Mouse (Mus musculus) heart, postnatal 10 days (tissue): ENCODE data around the gene 2810021J22Rik. TPM values are rescaled to one million over a fixed set of nuclear protein-coding genes. Genes with fewer than 3 reads are reported as not detected.

Source experiments
- DNase-seq, 2 experiments: peaks; one replicate each; pipeline ENCODE4 v3.0.0; 2021
- intact Hi-C: fragments of 180-260 bp; cut with DNase I; formaldehyde crosslinking; loops from one replicate; pipeline ENCODE4 v1.15.1; 2025
- total RNA-seq, 2 experiments: library from RNA; stranded (reverse); gene quantifications; 2 replicates each; pipeline ENCODE4 v1.2.3; 2021

Gene 2810021J22Rik
- total RNA-seq, 2 experiments from 2014 or later: 3.5 to 3.9 TPM

DNA sequence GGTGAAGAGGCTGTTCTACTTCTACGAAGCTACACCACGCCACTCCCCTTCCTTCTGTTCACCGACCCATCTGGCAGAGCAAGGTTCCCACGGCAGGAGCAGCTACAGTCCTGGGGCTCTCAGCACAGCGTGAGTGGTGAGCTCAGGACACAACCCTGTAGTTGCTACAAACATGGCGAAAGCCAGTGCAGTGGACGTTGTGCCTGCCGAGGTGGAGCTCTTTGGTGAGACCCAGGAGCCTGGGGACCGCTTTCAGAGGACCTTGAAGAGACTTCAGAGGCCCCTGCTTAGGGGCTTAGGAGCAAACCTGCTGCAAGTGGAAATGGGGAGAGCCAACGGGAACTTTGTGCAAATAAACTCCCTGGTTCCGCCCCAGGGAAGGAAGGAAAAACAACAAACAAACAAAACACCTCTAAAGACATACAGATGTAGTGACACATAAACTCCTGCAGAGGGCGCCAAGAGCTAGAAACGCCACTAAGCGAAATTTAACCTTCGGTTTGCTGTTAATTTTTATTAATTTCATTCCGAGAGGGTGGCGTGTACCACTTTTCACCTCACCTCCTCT, 47.5 kb downstream of the 2810021J22Rik start:
- intact Hi-C loops: loop anchor here (10.0 kb wide), 1 partner anchor 510 kb away; no protein-coding TSS in a partner anchor

DNA sequence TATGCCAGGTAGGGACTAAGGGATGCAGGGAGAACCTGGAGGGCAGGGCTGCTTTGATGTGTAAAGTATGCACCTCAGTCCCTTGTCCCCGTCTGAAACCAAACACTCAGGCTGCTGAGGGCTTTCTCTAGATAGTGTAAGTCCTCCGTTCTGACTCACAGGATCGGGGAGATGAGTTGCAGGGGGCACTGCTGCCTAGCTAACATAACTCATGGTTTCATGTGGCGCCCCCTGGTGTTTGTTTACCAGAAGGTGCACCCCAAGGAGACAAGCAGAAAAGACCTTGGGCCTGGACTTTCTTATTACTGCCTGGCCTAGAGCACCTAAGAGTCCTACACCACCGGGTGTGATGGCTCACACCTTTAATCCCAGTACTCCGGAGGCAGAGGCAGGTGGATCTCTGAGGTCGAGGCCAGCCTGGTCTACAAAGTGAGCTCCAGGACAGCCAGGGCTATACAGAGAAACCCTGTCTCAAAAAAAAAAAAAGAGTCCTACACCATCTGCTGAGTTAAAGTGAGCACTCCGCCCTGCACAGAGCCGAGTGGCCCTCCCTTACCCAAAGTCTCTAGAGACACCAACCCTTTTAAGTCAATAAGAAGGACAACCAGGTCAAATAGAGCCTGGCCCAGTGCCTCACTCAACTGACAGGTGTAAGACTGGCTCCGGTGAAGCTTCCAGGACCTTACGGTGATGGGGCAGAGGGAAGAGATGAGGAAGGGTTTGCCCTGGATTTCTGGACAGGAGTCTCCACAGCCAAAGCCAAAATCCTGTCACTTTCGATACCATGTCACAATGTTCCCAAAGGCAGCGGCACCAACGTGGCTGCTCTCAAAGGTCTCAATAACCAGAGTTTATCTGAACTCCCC, 50.1 kb downstream of the 2810021J22Rik start:
- intact Hi-C loops: loop anchor here (10.0 kb wide), 1 partner anchor 512 kb away; no protein-coding TSS in a partner anchor
- DNase-seq: peak; percentile 12 to 63

More for the DNA sequence above, 47.5 kb downstream of the 2810021J22Rik start:
- DNase-seq: peak; percentile 34 to 55

DNA sequence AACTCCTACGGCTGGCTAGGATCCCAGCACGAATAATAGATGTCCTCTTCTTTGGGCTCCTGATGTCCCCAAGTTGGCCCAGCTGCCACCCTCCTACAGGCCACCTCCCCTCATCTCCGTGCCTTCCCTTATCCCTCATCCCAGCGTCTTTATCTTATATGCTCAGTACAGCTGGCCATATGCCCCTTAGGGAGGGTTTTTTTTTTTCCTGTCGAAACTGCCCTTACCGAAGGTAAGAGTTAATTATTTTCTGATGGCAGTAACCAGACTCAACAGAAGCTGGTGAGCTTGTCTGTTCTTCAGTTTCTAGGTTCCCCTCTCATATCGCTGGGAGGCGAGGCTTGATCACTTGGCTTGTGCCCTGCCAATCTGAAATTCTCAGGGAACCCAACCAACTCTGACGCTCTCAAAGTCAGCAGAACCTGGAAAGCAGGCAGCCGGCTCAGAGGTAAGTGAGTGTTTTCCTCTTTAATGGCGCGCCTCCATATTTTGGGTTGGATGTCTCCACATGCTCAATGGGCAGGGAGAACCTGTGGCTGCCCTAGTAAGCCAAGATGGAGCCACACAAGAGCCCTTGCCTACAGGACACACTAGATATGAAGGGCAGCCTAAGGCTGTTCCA, 50.8 kb downstream of the 2810021J22Rik start, which contains the start of gene Btnl10:
TSS of gene Btnl10 (plus strand) at position 164 of the 622 bp plus-strand sequence.
- intact Hi-C loops: loop anchor here (10.0 kb wide), 1 partner anchor 513 kb away; no protein-coding TSS in a partner anchor
- no peak for DNase-seq

DNA sequence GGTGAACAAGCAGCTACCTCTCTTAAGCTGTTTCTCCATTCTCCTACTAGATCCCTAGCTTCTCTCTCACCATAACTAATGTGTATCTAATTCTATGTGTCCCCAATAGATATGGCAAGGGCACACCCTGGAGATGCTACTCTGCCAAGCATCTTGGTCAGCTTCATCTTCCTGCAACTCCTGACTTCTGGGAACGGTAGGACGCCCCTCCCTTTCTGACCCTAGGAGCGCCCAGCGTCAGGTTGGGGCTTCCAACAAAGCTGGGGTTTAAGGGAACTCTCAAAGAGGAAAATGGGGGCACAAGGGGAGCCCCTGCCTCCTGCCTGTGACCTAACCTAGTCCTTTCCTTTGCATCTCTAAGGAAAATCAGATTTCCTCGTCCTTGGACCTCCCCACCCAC, 51.7 kb downstream of the 2810021J22Rik start:
- intact Hi-C loops: loop anchor here (10.0 kb wide), 1 partner anchor 514 kb away; no protein-coding TSS in a partner anchor
- no peak for DNase-seq

DNA sequence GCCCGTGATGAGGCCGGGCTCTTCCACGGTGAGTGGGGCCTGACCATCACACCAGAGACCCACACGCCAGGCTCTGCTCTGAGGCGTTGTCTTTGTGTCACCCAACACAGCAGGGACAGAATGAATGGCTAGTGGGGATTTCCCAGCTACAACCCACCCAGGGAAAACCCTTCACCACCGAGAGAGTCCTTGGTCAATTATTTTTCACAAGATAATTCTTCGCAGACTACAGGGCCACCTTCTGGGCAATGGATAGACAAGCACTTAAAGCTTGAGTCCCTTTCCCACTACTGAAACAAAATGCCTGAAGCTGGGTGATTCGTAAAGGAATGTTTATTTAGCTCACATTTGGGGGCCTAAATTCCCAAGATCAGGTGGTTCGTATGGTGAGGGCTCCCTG, 55.4 kb downstream of the 2810021J22Rik start:
- DNase-seq: no peak
- intact Hi-C loops: no loop called here

DNA sequence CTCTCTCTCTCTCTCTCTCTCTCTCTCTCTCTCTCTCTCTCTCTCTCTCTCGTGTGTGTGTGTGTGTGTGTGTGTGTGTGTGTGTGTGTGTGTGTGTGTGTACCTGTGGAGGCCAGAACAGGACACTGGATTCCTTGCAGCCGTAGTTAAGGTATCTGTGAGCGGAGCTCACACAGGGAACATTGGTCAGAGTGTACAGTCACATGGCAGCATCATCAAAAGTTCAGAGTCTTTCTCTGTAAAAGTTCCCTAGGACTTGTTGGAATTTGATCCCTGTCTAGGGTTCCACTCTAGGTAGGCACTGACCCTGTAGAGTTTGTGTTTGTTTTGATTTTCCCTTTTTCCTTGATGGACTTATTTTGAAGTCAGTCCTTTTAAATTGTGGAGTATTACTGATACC, 59.6 kb downstream of the 2810021J22Rik start:
- no peak for DNase-seq
- intact Hi-C loops: loop anchor here (5.0 kb wide), 1 partner anchor 371 kb away; no protein-coding TSS in a partner anchor

DNA sequence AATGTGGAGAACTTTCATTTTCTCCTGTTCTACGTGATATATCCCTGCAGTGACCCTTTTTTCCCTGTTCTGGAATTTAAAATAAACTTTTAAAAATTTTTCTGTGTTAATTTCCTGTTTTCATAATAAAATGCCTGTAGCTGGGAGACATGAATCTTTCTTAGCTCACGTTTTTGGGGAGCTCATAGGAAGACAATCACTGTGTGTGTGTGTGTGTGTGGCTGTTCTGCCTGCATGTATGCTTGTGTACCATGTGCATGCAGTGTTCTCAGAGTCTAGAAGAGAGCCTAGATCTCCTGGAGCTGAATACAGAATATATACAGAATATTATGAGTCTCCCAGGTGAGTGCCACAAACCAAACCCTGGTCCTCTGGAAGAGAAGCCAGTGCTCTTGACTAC, 60.0 kb downstream of the 2810021J22Rik start:
- intact Hi-C loops: loop anchor here (5.0 kb wide), 1 partner anchor 370 kb away; no protein-coding TSS in a partner anchor
- DNase-seq: no peak

DNA sequence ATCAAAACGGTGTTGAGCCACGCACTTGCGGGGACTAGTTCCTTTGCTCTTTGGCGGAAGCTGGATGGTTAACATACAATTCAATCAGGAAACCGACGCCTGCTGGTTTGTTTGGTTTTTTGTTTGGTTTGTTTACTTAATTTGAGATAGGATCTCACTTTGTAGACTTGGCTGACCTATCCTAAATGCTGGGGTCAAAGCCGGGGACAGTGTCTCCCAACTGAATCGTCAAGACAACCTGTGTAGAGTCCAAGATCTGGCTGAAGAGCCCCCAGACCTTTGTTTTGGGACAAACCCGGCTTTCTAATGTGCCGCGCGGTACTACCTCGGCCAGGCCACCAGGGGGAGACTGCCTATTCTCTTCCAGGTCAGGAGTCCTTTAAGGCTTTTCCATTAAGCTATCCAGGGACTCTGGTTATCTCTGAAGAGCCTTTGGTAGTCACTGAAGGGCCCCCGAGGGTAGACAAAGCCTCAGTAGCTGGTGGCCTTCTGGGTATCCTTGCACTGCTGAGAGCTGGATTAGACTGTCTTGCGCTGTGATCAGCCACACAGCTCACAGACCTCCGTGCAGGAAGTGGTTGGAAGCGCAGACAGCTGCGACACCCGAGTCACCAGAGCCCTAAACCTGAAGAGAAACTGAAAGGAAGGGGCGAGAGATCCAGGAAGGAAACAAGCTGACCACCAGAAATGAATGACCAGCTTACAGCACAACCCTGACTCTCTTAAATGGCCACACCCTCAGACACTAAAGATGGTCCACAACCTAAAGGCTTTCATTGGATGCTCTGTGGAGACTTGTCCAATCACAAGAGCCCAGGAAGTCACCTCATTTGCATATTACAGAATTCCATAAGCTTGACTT, 61.0 kb downstream of the 2810021J22Rik start:
- peak; percentile 57 to 78 for DNase-seq
- intact Hi-C loops: loop anchor here (5.0 kb wide), 1 partner anchor 369 kb away; no protein-coding TSS in a partner anchor

DNA sequence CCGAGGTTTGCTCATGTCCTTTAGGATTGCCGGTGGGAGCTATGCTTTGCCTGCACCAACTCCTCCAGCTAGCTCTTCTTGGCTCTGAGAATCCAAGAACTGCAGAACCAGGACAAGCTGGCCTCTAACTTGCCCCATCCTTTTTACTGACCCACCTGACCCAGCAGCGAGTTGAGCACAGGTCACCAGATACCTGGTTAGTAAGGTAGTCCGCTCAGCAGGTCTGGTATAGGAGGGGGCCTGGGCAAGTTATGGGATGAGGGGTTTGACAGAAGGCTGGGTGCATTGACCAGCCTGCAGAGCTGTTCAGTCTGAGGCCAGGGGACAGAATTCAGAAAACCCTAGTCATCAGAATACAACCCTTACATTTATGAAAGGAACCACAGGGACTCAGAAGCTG, 62.0 kb downstream of the 2810021J22Rik start:
- intact Hi-C loops: loop anchor here (5.0 kb wide), 1 partner anchor 368 kb away; no protein-coding TSS in a partner anchor
- DNase-seq: no peak

DNA sequence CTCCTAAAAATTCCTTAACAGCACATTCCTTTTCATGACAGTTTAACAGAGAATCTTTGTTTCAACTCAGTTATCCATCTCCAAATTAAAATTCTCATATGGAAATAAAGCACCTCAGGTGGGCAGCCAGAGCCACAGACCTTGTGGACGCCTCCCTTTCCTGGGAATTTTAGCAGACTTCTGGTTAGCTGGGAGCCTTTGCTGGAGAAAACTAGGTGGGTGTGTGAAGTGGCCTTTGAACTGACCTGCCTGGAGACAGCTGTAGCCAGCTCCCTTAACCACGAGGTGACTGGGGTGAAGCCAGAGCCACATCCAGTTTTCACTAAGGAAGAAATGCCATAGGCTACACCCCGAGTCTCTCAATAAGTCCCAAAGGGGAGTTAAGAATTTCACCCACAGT, 62.6 kb downstream of the 2810021J22Rik start:
- intact Hi-C loops: loop anchor here (5.0 kb wide), 1 partner anchor 368 kb away; no protein-coding TSS in a partner anchor
- DNase-seq: no peak

DNA sequence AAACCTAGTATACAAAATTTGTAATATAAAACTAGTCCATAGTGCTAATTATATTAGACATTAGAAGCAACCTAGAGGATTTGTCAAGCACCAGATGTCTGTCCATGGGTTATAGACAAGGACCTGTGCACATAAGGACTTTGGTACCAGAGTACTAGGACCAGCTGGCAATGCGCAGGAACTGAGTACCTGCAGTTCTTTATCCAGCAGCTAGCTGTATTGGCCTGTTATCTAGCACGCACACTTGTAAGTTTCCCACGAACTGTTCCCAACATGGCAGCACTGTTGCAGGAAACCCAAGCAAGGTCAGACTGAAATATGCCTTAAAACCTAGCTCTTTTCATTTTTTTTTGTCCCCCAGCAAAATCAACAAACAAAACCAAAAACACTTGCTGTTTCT, 63.2 kb downstream of the 2810021J22Rik start:
- intact Hi-C loops: no loop called here
- no peak for DNase-seq

DNA sequence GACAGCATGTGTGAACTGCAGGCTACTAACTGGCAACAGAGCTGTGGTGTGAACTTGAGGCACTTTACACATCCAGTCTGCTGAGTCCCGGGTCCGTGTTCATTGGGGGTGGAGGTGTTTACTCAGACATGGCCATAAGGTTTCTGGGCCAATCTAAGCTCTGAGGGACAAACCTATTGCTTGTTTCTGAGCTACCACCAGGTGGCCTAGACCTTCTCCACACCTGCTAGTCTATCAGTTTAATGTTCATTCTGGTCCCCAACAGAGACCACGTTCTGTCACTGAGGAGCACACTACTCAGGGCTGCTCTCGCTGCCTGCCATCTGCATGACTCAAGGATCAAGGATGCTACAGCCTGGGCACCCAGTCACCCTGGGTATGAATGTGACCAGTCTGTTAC, 64.6 kb downstream of the 2810021J22Rik start:
- no peak for DNase-seq
- intact Hi-C loops: no loop called here

Other genes starting within 250 kb of the 2810021J22Rik start
- not detected for gene Olfr323, start 236.7 kb upstream of the 2810021J22Rik start, total RNA-seq
- under 1 TPM in 1 of 2 experiments, not detected in 1; 0.12 TPM for gene Trim58, start 226.8 kb upstream of the 2810021J22Rik start, total RNA-seq
- not detected for gene Olfr322, start 208.4 kb upstream of the 2810021J22Rik start, total RNA-seq
- gene Olfr320, start 186.1 kb upstream of the 2810021J22Rik start, total RNA-seq: not detected
- not detected for gene Olfr319, start 168.1 kb upstream of the 2810021J22Rik start, total RNA-seq
- gene Olfr318, start 143.2 kb upstream of the 2810021J22Rik start, total RNA-seq: not detected
- gene Olfr317, start 128.0 kb upstream of the 2810021J22Rik start, total RNA-seq: not detected
- gene Olfr316, start 114.5 kb upstream of the 2810021J22Rik start, total RNA-seq: not detected
- gene Olfr315, start 94.0 kb upstream of the 2810021J22Rik start, total RNA-seq: not detected
- gene Olfr314, start 84.3 kb upstream of the 2810021J22Rik start, total RNA-seq: not detected
- gene Fam183b, start 65.3 kb upstream of the 2810021J22Rik start, total RNA-seq: under 1 TPM in 1 of 2 experiments, not detected in 1; 0.67 TPM
- not detected for gene Olfr313, start 52.2 kb upstream of the 2810021J22Rik start, total RNA-seq
- gene Olfr312, start 38.0 kb upstream of the 2810021J22Rik start, total RNA-seq: not detected
- gene Olfr311, start 28.0 kb upstream of the 2810021J22Rik start, total RNA-seq: not detected
- 1 to 10 TPM; 2.3 to 3.5 TPM for gene Gm12258, start 20.1 kb upstream of the 2810021J22Rik start, total RNA-seq
- gene Zfp39, start 37.0 kb downstream of the 2810021J22Rik start, total RNA-seq: 1 to 10 TPM; 5.2 to 6.1 TPM
- gene Btnl10, start 50.7 kb downstream of the 2810021J22Rik start, total RNA-seq: under 1 TPM in 1 of 2 experiments, not detected in 1; 0.12 TPM
- 100 to 1,000 TPM; 162 to 173 TPM for gene Rnf187, start 71.7 kb downstream of the 2810021J22Rik start, total RNA-seq
- gene Hist3h2ba, start 81.7 kb downstream of the 2810021J22Rik start, total RNA-seq: 10 to 100 TPM; 11.0 to 13.0 TPM
- gene Hist3h2a, start 87.5 kb downstream of the 2810021J22Rik start, total RNA-seq: 10 to 100 TPM; 33.2 to 36.7 TPM
- under 1 TPM; 0.12 to 0.22 TPM for gene Trim17, start 87.5 kb downstream of the 2810021J22Rik start, total RNA-seq
- 10 to 100 TPM; 19.9 to 20.8 TPM for gene Trim11, start 110.9 kb downstream of the 2810021J22Rik start, total RNA-seq